Mouse (Mus musculus): ENCODE measurements around the gene Kyat1.
"Not testable (repeated sequence)": the region's sequence is repeated elsewhere in the genome, so short reads cannot be mapped to it uniquely, and the experiment has no call there.

The Kyat1 gene

GRCm38 (mm10) chr2:30214745-30215144, 9.1 kb upstream of the Kyat1 start:
- no peak for DNase-seq (ENCODE audit: low spot score in 2 of 2)

GRCm38 (mm10) chr2:30212951-30213350, 7.3 kb upstream of the Kyat1 start:
- no peak for DNase-seq (ENCODE audit: low spot score in 2 of 2)

DNA sequence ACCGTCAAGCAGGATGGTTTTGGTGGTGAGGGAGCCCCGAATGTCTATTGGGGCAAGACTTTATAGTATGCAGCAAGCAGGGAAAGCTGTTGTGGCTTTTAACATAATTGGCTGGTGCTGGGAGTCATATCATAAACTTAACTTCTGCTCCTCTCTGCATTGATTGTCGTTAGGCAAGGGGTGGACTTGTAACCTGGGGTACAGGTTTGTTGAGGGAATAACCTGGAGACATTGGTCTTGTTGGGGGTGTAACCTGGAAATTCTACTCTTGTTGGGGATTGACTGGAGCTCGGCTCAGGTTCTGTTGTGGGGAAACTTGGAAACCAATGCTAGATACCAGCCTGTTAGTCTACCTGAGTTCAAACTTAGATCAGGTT, 6.5 kb upstream of the Kyat1 start:
- no peak for DNase-seq (ENCODE audit: low spot score in 2 of 2)

DNA sequence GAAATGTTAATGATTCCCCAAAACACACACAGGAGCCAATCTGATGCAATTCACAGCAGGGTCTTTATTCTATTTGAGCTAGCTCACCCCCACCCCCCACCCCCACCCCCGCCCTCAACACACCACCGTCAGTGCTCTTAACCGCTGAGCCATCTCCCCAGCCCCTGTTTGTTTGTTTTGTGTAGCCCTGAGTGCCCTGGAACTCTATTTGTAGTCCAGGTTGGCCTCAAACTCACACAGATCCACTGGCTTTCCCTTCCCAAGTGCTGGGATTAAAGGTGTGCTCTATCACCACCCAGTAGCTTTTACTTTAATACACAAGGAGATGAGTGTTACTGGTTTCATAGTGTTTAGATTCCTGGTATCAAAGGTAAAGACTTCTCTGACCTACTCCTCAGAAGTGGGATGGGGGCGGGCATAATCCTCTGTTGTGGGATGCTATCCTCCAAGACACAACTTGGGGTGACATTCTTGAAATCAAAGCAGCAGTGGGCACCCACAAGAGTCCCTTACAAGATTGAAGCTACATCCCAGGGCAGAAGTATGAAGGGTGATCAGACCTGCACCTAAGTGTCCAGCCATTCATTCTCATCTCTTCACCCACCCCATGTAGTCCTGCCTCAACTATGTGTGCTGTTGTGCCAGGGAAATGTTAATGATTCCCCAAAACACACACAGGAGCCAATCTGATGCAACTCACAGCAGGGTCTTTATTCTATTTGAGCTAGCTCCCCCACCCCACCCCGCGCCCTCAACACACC, 5.9 kb upstream of the Kyat1 start:
- DNase-seq (ENCODE audit: low spot score in 2 of 2), result no peak

DNA sequence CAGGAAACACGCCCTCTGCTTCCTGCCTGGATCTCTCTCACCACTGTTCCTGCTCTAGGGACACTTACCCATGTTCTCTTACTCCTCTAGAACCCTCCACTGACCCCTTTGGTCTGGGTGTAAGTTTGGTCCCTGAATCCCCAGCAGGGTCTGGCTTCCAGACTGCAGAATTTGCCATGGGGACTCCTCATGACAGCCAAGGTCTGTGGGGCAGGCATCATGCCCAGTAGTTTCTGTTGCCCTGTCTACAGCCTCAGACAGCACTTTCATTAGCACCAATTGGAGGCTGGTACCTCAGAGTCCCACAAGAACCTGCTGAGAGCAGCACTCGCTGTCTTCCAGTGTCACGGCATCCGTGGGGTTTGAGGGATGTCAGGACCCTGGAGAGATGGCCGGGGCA, 2.2 kb upstream of the Kyat1 start:
- no peak for DNase-seq (ENCODE audit: low spot score in 2 of 2)

GRCm38 (mm10) chr2:30207401-30207800, 1.8 kb upstream of the Kyat1 start:
- no peak for DNase-seq (ENCODE audit: low spot score in 2 of 2)

DNA sequence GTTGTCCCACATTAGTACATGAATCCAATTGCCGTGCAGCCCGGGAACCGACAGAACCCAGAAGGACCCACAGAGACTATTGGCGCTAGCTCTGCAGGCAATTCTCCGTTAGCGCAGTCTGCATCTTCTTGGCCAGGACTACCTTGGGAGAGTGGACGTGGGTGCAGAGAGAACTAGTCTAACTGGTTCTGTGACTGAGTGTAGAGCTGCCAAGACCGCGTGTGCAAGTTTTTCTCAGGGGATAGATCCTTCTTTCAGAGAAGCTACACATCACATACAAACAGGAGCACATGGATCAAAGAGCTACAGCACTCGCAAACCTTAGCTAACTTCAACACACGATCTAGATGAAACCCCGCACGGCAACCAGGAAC, 405 bp downstream of the Kyat1 start:
- peak; percentile 47 to 58 for DNase-seq (ENCODE audit: low spot score in 2 of 2)

- DNase-seq (ENCODE audit: low spot score in 2 of 2), result no peak
Measured at GRCm38 (mm10) chr2:30203439-30203838, 2.2 kb downstream of the Kyat1 start.

- DNase-seq (ENCODE audit: low spot score in 2 of 2), result no peak
Measured at GRCm38 (mm10) chr2:30200388-30200925, 5.2 kb downstream of the Kyat1 start.

DNA sequence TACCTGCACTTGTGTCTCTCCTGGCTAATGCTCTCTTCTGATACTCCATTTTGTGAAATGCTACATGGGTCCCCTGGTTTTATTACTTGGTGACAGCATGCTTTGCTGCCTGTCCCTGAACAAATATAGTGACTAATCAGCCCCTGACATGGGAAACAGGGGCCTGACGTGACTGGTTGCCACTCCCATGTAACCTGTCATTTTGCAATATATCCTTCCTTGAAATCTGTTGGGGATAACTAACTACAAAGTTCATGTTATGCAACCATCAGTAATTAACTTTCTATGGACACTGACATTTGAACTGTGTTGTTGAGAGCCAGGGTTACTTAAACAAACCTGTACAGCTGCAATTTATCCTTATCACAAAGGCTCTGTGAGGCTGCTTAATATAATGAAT, 5.7 kb downstream of the Kyat1 start:
- no peak for DNase-seq (ENCODE audit: low spot score in 2 of 2)

DNA sequence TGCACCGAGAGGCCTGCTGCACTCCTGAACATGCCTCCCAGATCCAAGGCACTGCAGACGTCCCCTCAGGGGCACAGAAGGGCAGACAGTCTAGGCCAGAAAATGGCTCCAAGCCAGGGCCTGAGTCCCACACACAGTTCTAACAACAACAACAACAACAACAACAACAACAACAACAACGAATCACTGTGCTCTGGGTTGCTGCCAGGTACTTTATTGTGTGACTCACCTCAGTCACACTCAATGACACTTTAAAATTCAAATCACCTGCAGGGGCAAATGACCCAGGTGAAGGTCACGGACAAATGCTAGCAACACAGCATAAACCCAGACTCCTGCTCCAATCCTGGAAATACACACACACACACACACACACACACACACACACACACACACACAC, 7.6 kb downstream of the Kyat1 start:
- no peak for DNase-seq (ENCODE audit: low spot score in 2 of 2)

DNA sequence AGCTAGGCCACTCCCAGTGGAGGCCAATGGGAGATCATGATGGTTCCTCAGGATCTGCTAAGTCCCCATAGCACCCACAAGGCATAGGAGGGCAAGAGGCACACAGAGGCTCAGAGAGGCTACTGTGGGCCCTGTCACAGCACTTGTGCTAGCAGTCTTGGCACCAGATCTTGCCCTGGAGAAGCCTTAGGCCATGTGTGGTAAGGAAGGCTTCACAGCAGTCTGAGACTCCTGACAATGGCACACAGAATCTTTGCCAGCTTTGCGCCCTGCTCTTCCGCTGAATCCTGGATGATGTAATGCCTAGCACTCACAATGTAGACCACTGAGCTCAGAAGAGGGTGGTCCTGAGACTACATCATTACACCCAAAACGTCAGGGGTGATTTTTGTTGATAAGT, 11.0 kb downstream of the Kyat1 start:
- DNase-seq (ENCODE audit: low spot score in 2 of 2), result no peak

DNA sequence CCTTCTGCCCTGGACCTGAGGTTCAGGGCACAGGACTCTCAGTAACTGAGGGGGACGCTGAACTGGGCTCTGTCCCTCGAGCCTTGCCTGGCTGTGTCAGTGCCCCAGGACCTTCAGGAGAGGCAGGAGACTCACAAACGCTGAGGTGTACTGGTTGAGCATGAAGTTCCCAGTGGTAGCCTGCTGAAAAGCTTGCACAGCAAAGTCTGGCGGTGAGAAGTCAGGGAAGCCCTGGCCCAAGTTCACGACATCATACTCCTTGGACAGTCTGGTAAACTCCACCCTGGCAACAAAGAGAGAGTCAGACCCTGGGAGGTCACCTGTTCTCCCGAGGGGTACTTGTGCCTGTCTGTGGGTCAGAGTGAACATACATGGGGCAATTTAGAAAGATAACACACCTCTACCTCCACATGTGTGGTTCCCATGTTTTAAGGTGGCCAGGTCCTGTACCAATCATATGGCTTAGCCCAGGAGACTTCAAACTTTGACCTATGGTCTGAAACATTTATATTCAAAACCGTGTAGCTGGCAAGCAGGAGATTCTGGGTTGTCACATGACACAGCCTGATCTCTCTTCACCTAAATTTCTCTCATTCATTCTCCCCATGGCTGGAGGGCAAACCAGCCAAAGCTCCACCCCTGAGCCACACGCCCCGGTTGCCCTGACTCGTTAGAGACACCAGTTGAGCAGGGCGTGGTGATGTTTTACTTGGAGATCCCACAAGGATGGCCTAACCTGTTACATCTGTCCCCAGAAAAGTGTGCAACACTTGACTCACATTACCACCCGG, 13.7 kb downstream of the Kyat1 start:
- DNase-seq (ENCODE audit: low spot score in 2 of 2), result no peak

DNA sequence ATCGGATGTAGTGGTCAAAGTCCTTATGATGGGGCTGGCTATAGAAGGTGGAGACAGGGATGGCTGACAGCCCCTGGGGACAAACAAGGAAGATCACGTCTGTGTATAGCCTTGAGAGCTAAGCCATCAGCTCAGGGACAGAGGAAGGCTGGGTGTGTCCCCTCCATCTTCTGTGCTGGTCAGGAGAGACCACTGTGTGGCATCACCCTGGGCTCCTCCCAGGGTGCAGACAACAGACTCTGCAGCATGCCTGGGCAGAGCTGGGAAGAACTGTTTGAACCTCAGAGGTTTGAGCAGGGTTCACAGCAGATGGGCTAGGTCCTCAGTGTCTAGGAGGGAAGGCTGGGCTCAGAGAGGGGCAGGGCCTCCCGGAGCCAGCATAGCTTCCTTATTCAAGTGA, 20.0 kb downstream of the Kyat1 start:
- DNase-seq (ENCODE audit: low spot score in 2 of 2), result no peak

DNA sequence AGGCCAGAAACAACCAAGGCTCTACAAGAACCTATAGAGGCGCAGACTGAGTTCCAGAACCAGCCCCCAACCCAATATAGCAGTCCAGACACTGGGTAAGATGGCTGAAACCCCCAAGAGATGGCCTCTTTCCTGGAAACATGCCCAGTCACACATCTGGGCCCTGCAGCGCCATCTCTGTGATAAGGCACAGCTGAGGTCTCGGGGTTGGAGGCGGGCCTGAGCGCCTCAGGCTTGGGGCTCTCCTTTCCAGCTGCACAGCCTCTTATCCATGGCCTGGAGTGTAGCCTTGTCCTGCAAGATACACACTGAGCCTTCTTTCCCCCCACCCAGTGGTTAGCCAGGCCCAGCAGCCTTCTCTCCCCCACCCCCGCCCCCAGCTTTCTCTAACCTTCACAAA, 20.4 kb downstream of the Kyat1 start:
- no peak for DNase-seq (ENCODE audit: low spot score in 2 of 2)

DNA sequence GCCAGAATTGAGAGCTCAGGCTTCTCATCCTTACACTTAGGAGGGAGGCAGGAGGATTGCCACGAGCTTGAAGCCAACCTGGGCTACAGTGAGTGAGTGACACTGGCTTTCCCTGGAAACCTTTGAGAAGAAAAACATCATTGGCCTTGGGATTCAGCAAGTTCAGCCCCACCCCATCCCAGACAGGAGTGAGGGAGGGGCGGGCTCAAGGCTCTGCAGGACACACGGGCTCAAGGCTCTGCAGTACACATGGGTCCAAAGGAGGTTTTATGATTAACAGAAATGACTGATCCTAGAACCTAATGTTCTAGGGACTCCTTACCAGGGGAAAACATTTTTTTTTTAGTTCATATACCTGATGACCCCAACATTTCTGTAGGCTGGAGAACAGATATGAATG, 21.9 kb downstream of the Kyat1 start:
- DNase-seq (ENCODE audit: low spot score in 2 of 2), result no peak

DNA sequence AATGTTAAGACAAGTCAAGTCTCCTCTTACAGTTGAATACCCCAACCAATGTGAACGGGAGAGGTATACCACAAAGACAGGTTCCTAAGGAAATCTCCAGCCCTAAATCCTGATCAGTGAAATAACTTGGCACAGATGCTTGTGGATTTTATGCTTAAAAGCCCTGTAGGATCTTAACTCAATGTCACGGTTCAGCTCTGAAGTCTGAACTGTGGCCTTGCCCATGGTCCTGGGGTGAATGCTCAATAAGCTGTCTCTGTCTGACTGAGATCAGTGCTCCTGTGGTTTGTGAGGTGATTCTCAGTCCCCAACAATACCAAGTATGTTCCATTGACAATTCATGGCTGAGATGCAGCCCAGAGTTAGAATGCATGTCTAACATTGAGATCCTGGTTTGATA, 23.2 kb downstream of the Kyat1 start:
- no peak for DNase-seq (ENCODE audit: low spot score in 2 of 2)

GRCm38 (mm10) chr2:30178711-30179110, 26.9 kb downstream of the Kyat1 start:
- DNase-seq (ENCODE audit: low spot score in 2 of 2), result not testable (repeated sequence)

DNA sequence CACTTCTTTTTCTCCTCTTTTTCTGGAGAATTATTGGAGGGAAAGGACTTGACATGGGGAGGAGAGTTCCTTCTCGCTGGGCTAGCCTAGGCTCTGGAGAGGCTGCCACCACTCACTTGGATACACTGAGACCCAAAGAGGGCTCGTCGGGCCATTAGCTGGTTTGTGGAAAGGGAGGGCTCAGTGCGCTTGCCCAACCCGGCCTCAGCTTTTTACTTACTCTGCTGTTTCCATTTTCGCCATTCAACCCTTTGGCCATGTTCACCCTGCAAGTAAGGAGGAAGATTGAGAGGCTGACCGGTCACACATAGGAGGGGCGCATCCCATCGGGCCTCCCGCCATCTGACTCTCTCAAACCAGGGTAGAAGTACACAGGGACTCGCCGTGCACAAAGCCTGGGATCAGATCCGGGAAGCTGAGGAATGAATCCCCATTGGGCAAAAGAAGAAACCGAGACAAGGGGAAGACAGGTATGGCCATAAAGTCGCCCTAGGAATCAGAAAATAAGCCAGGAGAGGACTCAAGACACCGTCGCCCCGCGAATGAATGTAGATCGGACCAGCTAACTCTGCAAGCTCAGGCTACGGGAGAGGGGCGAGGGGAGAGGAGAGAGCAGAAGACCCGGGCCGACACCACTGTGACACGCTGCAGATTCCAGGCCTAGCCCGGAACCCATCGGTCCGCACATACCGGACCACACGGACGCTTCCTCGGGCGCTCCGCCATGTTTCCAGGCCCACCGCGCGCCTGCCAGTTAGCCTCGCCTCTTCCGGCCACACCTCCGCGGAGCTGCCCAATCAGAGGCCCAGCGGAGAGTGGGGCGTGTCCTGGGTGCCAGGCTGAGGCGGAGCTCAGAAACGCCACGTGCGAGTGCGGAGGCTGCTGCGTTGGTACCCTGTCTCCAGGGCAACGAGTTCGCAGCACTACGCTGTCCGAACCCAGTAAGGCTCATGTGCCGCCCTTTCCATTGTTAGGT, 27.7 kb downstream of the Kyat1 start, which contains the start of gene Spout1:
TSS of gene Spout1 (minus strand) at position 760 of the 976 bp plus-strand sequence.
- DNase-seq (ENCODE audit: low spot score in 2 of 2), result peak; percentile 99

GRCm38 (mm10) chr2:30176561-30176960, 29.1 kb downstream of the Kyat1 start:
- no peak for DNase-seq (ENCODE audit: low spot score in 2 of 2)

GRCm38 (mm10) chr2:30175897-30176296, 29.8 kb downstream of the Kyat1 start:
- no peak for DNase-seq (ENCODE audit: low spot score in 2 of 2)
